Mouse (Mus musculus) brown adipose tissue, adult 24 weeks (tissue): Measurements from ENCODE around the gene Slc4a3. TPM values are rescaled to one million over a fixed set of nuclear protein-coding genes. Genes with fewer than 3 reads are reported as not detected.

Experiments
- H3K27ac ChIP-seq: fragments of 200-500 bp; replicated peaks from 2 replicates; pipeline ENCODE4 v1.5.1; 2012; ENCODE audit warnings: low read depth, mild to moderate bottlenecking, low read length
- H3K4me1 ChIP-seq: fragments of 200-500 bp; 2 replicates; pipeline ENCODE4 v1.6.1; 2012; ENCODE audit warnings: low read length, mixed read lengths; ENCODE audit not compliant: control insufficient read depth, insufficient read depth, insufficient read length
- H3K4me3 ChIP-seq: fragments of 200-500 bp; 2 replicates; pipeline ENCODE4 v1.5.1; 2012; ENCODE audit warnings: low read depth, mild to moderate bottlenecking, low read length, moderate library complexity; ENCODE audit not compliant: insufficient read depth
- polyA plus RNA-seq: library from polyadenylated mRNA; stranded (reverse); fragments of >200 nt; gene quantifications from 2 replicates; pipeline ENCODE4 v1.2.4, GENCODE M21; 2012; ENCODE audit not compliant: missing spikeins, insufficient read depth, insufficient read length

Slc4a3 gene
- polyA plus RNA-seq, 1 experiment: 2.3 TPM

GRCm38 (mm10) chr1:75595930-75596329 is 49.9 kb downstream of the Slc4a3 start:
- no peaks in the 10 kb centered on the region for H3K4me1 ChIP-seq
- no peak overlapping the region for H3K4me3 ChIP-seq

GRCm38 (mm10) chr1:75596906-75597305 is 50.8 kb downstream of the Slc4a3 start:
- no peak overlapping the region for H3K4me3 ChIP-seq
- no peaks in the 10 kb centered on the region for H3K4me1 ChIP-seq
- no peak overlapping the region for H3K27ac ChIP-seq

More at GRCm38 (mm10) chr1:75595930-75596329, 49.9 kb downstream of the Slc4a3 start:
- H3K27ac ChIP-seq: no peak overlapping the region

DNA sequence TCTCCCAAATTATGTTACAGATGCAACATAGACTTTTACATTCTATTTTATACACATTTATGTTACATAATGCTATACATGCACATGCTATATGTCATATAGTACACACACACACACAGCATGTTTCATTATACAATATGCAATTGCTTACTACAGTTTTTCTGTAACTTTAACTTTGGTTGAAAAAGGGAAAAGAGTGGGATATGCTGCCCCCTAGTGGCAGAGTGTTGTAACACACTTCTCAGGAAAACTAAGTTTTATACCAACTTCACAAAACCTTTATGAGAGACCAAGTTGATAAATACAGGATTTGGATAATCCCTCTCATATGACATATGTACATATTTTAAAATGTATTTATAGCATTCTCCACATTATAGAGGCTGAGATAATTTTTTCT is 51.6 kb downstream of the Slc4a3 start:
- H3K4me3 ChIP-seq: no peak overlapping the region
- no peak overlapping the region for H3K27ac ChIP-seq
- H3K4me1 ChIP-seq: no peaks in the 10 kb centered on the region

GRCm38 (mm10) chr1:75601738-75602137 is 55.7 kb downstream of the Slc4a3 start:
- Histone ChIP-seq H3K4me1 (no peaks in the 10 kb centered on the region), H3K4me3 (no peak overlapping the region), H3K27ac (no peak overlapping the region)

- no peaks in the 10 kb centered on the region for H3K4me1 ChIP-seq
- no peak overlapping the region for H3K27ac ChIP-seq
- no peak overlapping the region for H3K4me3 ChIP-seq
Observed at GRCm38 (mm10) chr1:75603584-75603983, 57.5 kb downstream of the Slc4a3 start.

DNA sequence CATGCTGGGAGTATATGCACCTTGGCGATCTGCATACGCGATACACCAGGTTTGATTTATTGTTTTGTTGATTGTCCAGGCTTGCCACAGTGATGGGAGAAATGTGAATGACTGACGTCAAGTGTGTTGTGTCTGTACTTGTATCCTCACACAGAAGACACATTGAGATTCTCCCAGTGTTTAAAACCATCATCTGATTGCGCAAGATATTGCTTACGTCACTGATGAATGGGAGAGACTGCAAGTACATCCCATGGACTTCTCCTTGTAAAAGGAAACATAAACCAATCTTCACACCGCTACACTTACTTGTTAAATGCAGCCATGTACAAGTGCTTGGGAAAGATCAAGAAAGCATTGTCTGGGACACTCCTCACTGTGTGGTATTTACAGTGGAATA is 62.2 kb downstream of the Slc4a3 start:
- H3K27ac ChIP-seq: no peak overlapping the region
- no peaks in the 10 kb centered on the region for H3K4me1 ChIP-seq
- H3K4me3 ChIP-seq: no peak overlapping the region

- no peaks in the 10 kb centered on the region for H3K4me1 ChIP-seq
- no peak overlapping the region for H3K4me3 ChIP-seq
- no peak overlapping the region for H3K27ac ChIP-seq
Observed at GRCm38 (mm10) chr1:75608625-75609263, 62.7 kb downstream of the Slc4a3 start.

GRCm38 (mm10) chr1:75609264-75609662 is 63.2 kb downstream of the Slc4a3 start:
- no peaks in the 10 kb centered on the region for H3K4me1 ChIP-seq

GRCm38 (mm10) chr1:75610553-75610952 is 64.5 kb downstream of the Slc4a3 start:
- Histone ChIP-seq H3K27ac (no peak overlapping the region), H3K4me1 (no peaks in the 10 kb centered on the region), H3K4me3 (no peak overlapping the region)

More at GRCm38 (mm10) chr1:75609264-75609662, 63.2 kb downstream of the Slc4a3 start:
- Histone ChIP-seq H3K27ac (no peak overlapping the region), H3K4me3 (no peak overlapping the region)

Other genes with a start within 250 kb of the Slc4a3 start
- gene Dnpep, start 228.3 kb upstream of the Slc4a3 start, polyA plus RNA-seq: 72.6 and 86.4 TPM in 2 replicates
- gene Des, start 185.9 kb upstream of the Slc4a3 start, polyA plus RNA-seq: 68.8 and 75.5 TPM in 2 replicates
- 5.7 and 11.3 TPM in 2 replicates for gene Speg, start 171.0 kb upstream of the Slc4a3 start, polyA plus RNA-seq
- 31.6 and 47.1 TPM in 2 replicates for gene Gmppa, start 110.3 kb upstream of the Slc4a3 start, polyA plus RNA-seq
- gene Asic4, start 95.8 kb upstream of the Slc4a3 start, polyA plus RNA-seq: not detected in 2 replicates
- 3.5 and 5.8 TPM in 2 replicates for gene Chpf, start 67.0 kb upstream of the Slc4a3 start, polyA plus RNA-seq
- not detected in 2 replicates for gene Tmem198, start 66.7 kb upstream of the Slc4a3 start, polyA plus RNA-seq
- 0.87 and 4.5 TPM in 2 replicates for gene Obsl1, start 39.8 kb upstream of the Slc4a3 start, polyA plus RNA-seq
- not detected in 2 replicates for gene Inha, start 39.2 kb upstream of the Slc4a3 start, polyA plus RNA-seq
- gene Stk11ip, start 24.7 kb upstream of the Slc4a3 start, polyA plus RNA-seq: 3.7 and 5.2 TPM in 2 replicates